ENCODE assay signal across 8 mouse cellular contexts in the genomic region with DNA sequence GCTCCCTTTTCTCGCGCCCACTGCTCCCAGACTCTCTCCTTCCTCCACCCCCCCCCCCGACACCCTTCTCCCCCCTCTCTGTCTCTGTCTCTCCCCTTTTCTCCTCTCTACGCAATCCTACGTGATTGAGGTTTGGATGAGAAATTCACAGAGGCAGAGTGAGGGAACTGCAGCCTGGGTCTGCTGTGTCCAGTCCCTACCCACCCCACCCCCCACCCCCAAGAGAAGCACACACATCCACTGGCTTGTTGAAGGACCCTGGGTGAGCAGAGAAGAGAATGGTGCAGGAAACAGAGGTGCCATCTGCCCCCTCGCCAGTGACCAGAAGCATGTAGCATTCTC.
DNase-seq lines count a peak whose midpoint lies in the region; ATAC-seq and TF ChIP-seq lines count a peak whose summit lies in the region.

No protein-coding gene starts in this region.

- peaks cover 11% of the 10 kb centered on the region for H3K27me3 ChIP-seq in kidney, postnatal 0 days (ENCODE audit: insufficient read depth, low read length)
- H3K27me3 ChIP-seq in embryonic facial prominence, embryonic 14.5 days (replicated peaks; ENCODE audit: control insufficient read depth, insufficient read depth, low read length), result peaks cover 55% of the 10 kb centered on the region
- peaks cover 68% of the 10 kb centered on the region for H3K27me3 ChIP-seq in limb, embryonic 10.5 days (ENCODE audit: low read depth, poor library complexity, severe bottlenecking)

- peak; percentile 38 for DNase-seq in kidney, postnatal 0 days (ENCODE audit: low spot score)
- no peak for DNase-seq in kidney, adult 9 months
- DNase-seq in embryonic facial prominence, embryonic 14.5 days (ENCODE audit: low spot score), result no peak
- DNase-seq in limb, embryonic 10.5 days (ENCODE audit: low spot score), result no peak
- DNase-seq in retina, embryonic 14.5 days (ENCODE audit: low spot score), result peak; percentile 64
- DNase-seq in frontal cortex, adult 2 months (ENCODE audit: extremely low spot score in 1 of 2, low spot score in 1 of 2), result no peak
- no peak for DNase-seq in c-Kit-positive CD71-positive TER-119-positive erythroid progenitor cells, embryonic 14.5 days (ENCODE audit: low spot score)
- no peak for DNase-seq in urinary bladder, postnatal 10 days (ENCODE audit: low spot score)

- ATAC-seq in kidney, postnatal 0 days (replicated peaks; ENCODE audit: low FRiP score, low read depth), result peak; percentile 38
- ATAC-seq in embryonic facial prominence, embryonic 14.5 days (ENCODE audit: low read depth), result peak; percentile 38

- H3K4me1 ChIP-seq in kidney, postnatal 0 days (replicated peaks; ENCODE audit: insufficient read depth, low read length), result no peaks in the 10 kb centered on the region
- peaks cover 6% of the 10 kb centered on the region; the same call in 1 of the 2 replicates for H3K4me1 ChIP-seq in embryonic facial prominence, embryonic 14.5 days (ENCODE audit: control insufficient read depth, insufficient read depth, low read length)
- peaks cover 27% of the 10 kb centered on the region for H3K4me1 ChIP-seq in limb, embryonic 10.5 days

- 0% methylated on average over 4 of the region's 6 CpGs for WGBS in kidney, postnatal 0 days
- 2% methylated on average over 3 of the region's 6 CpGs for WGBS in embryonic facial prominence, embryonic 14.5 days
- WGBS in limb, embryonic 10.5 days, result under 1% methylated on average over 6 of the region's 6 CpGs

- no peak overlapping the region for H3K9ac ChIP-seq in kidney, postnatal 0 days (ENCODE audit: low read depth, low read length)
- H3K9ac ChIP-seq in embryonic facial prominence, embryonic 14.5 days (ENCODE audit: low read depth, low read length), result peak overlapping the region; percentile 69

- no peak overlapping the region for H3K27ac ChIP-seq in kidney, postnatal 0 days
- H3K27ac ChIP-seq in embryonic facial prominence, embryonic 14.5 days (replicated peaks; ENCODE audit: low read depth, low read length), result no peak overlapping the region
- H3K27ac ChIP-seq in limb, embryonic 10.5 days, result peak overlapping the region; percentile 74

- peak overlapping the region; percentile 95 for H3K4me2 ChIP-seq in kidney, postnatal 0 days (ENCODE audit: low read length)
- peak overlapping the region; percentile 97 for H3K4me2 ChIP-seq in embryonic facial prominence, embryonic 14.5 days (ENCODE audit: low read depth, low read length)

- TF ChIP-seq CTCF in kidney, postnatal 0 days (IDR thresholded peaks at IDR 0.05; ENCODE audit: low read depth), result no peak

- H3K9me3 ChIP-seq in kidney, postnatal 0 days (replicated peaks; ENCODE audit: low read length), result no peaks in the 10 kb centered on the region
- no peaks in the 10 kb centered on the region for H3K9me3 ChIP-seq in embryonic facial prominence, embryonic 14.5 days (ENCODE audit: control insufficient read depth, low read length)
- H3K9me3 ChIP-seq in limb, embryonic 10.5 days (replicated peaks), result no peaks in the 10 kb centered on the region

- H3K4me3 ChIP-seq in kidney, postnatal 0 days (replicated peaks; ENCODE audit: low read depth, low read length), result peak overlapping the region; percentile 69
- peak overlapping the region; percentile 69 for H3K4me3 ChIP-seq in embryonic facial prominence, embryonic 14.5 days (ENCODE audit: low read depth, low read length)
- peak overlapping the region; percentile 74 for H3K4me3 ChIP-seq in limb, embryonic 10.5 days

- no peaks in the 10 kb centered on the region for H3K36me3 ChIP-seq in kidney, postnatal 0 days (ENCODE audit: insufficient read depth, low read length)
- no peaks in the 10 kb centered on the region for H3K36me3 ChIP-seq in embryonic facial prominence, embryonic 14.5 days (ENCODE audit: control insufficient read depth, insufficient read depth, low read length)
- H3K36me3 ChIP-seq in limb, embryonic 10.5 days, result no peaks in the 10 kb centered on the region

Comparison
In these comparisons a context has a peak if more than half of its experiments do, and no peak if none do; other contexts are left out.
1. DNase-seq: peak in kidney, postnatal 0 days (single experiment) and retina, embryonic 14.5 days (single experiment); none in kidney, adult 9 months (single experiment), embryonic facial prominence, embryonic 14.5 days (single experiment), limb, embryonic 10.5 days (single experiment), frontal cortex, adult 2 months (0 of 2), c-Kit-positive CD71-positive TER-119-positive erythroid progenitor cells, embryonic 14.5 days (single experiment) and urinary bladder, postnatal 10 days (single experiment).
2. Peak in every context shown above with its lines, with median percentiles within 50 percentile points of each other: H3K4me3 ChIP-seq.